Mouse (Mus musculus) adrenal gland, postnatal 14 days (tissue): ENCODE results near the gene Limch1. TPM values are rescaled to one million over a fixed set of nuclear protein-coding genes. Genes with fewer than 3 reads are reported as not detected.

Experiments
- DNase-seq: peaks from one replicate; pipeline ENCODE4 v3.0.0; 2021; ENCODE audit warnings: mixed read lengths
- long read RNA-seq, 2 experiments: library from polyadenylated mRNA; stranded (forward); transcript quantifications; one replicate each; pipeline ENCODE4 v2.0.0; 2021
- total RNA-seq: library from RNA; stranded (reverse); gene quantifications from 2 replicates; pipeline ENCODE4 v1.2.3, GENCODE M21; 2021

Gene Limch1
- total RNA-seq: 90.6 and 96.8 TPM in 2 replicates
- long read RNA-seq, experiment 1, full-length matches to known transcripts: 1 of 5 reads
- long read RNA-seq, experiment 1, partial matches to known transcripts: 1 of 5 reads
- long read RNA-seq, experiment 1, other reads (novel, unspliced or antisense): 3 of 5 reads
- long read RNA-seq, experiment 2, partial matches to known transcripts: 2 of 9 reads
- long read RNA-seq, experiment 2, other reads (novel, unspliced or antisense): 6 of 9 reads

- peak; percentile 92 for DNase-seq
Observed at GRCm38 (mm10) chr5:66745390-66745995, at the start of gene Limch1. Gene Limch1 (plus strand): TSS chr5:66745827.

GRCm38 (mm10) chr5:66697119-66697518, 48.5 kb upstream of the Limch1 start:
- DNase-seq: peak; percentile 64

- no peak for DNase-seq
Observed at GRCm38 (mm10) chr5:66699911-66700310, 45.7 kb upstream of the Limch1 start.

GRCm38 (mm10) chr5:66701951-66702350, 43.7 kb upstream of the Limch1 start:
- DNase-seq: no peak

GRCm38 (mm10) chr5:66703317-66704004, 42.2 kb upstream of the Limch1 start:
- peak; percentile 32 for DNase-seq

- no peak for DNase-seq
Observed at GRCm38 (mm10) chr5:66707859-66708258, 37.8 kb upstream of the Limch1 start.

GRCm38 (mm10) chr5:66710445-66711019, 35.1 kb upstream of the Limch1 start:
- DNase-seq: no peak

- DNase-seq: no peak
Observed at GRCm38 (mm10) chr5:66712801-66713200, 32.8 kb upstream of the Limch1 start.

- no peak for DNase-seq
Observed at GRCm38 (mm10) chr5:66715498-66715931, 30.1 kb upstream of the Limch1 start.

GRCm38 (mm10) chr5:66717931-66718330, 27.7 kb upstream of the Limch1 start:
- DNase-seq: no peak

GRCm38 (mm10) chr5:66718413-66718812, 27.2 kb upstream of the Limch1 start:
- no peak for DNase-seq

- DNase-seq: no peak
Observed at GRCm38 (mm10) chr5:66718880-66719279, 26.7 kb upstream of the Limch1 start.

GRCm38 (mm10) chr5:66720921-66721320, 24.7 kb upstream of the Limch1 start:
- no peak for DNase-seq

- no peak for DNase-seq
Observed at GRCm38 (mm10) chr5:66722586-66722985, 23.0 kb upstream of the Limch1 start.

- no peak for DNase-seq
Observed at GRCm38 (mm10) chr5:66723037-66723436, 22.6 kb upstream of the Limch1 start.

- no peak for DNase-seq
Observed at GRCm38 (mm10) chr5:66723626-66724025, 22.0 kb upstream of the Limch1 start.

GRCm38 (mm10) chr5:66729306-66729705, 16.3 kb upstream of the Limch1 start:
- DNase-seq: no peak

GRCm38 (mm10) chr5:66730621-66731301, 14.9 kb upstream of the Limch1 start:
- DNase-seq: peak; percentile 44

GRCm38 (mm10) chr5:66731302-66731697, 14.3 kb upstream of the Limch1 start:
- DNase-seq: no peak

GRCm38 (mm10) chr5:66733556-66733955, 12.1 kb upstream of the Limch1 start:
- peak; percentile 38 for DNase-seq

GRCm38 (mm10) chr5:66739376-66739775, 6.3 kb upstream of the Limch1 start:
- DNase-seq: no peak

- DNase-seq: peak; percentile 63
Observed at GRCm38 (mm10) chr5:66745996-66746681, 512 bp downstream of the Limch1 start.
